Mouse (Mus musculus): Measurements from ENCODE around the gene Ssxa1. TPM values are rescaled to one million over a fixed set of nuclear protein-coding genes. Genes with fewer than 3 reads are reported as not detected.
"Not testable (repeated sequence)": the region's sequence is repeated elsewhere in the genome, so short reads cannot be mapped to it uniquely, and the experiment has no call there.

The Ssxa1 gene
- total RNA-seq (2021): not detected
- long read RNA-seq: 0 reads

DNA sequence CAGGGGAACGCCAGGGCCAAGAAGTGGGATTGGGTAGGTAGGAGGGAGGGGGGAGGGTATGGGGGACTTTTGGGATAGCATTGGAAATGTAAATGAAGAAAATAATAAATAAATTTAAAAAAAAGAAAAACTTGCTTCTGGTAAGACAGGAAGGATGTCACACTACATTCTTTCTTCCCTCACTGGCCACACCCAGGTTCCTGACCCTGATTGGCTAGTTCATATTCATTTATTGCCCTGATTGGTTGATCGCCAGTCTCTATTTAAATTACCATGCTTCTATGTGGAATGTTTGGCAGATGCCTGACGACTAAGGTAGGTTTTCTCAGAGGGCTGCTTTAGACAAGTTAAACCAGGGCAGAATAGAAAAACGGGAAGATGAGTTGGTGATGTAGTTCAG lies at the start of gene Ssxa1:
Gene Ssxa1, plus strand, starts transcription at position 301 of the 400 bp plus-strand sequence.
- no peak for DNase-seq (ENCODE audit: low spot score in 2 of 2)

DNA sequence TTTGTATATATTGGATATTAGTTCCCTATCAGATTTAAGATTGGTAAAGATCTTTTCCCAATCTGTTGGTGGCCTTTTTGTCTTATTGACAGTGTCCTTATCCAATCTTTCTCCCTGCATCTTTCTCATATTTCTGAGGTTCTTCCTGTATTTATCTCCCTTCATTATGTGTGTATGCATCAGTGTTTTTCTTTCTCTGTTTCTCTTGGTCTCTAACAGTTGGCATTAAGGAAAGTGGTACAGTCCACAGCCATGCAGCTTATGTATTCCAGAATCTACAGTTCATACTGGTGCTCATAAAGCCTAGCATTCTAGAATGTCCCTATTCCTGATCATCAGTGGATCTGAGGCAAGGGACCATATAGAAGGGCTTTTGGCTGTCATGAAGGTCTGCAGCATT lies 47.5 kb upstream of the Ssxa1 start, which contains the start of gene Spaca5:
Gene Spaca5, plus strand, starts transcription at position 301 of the 400 bp plus-strand sequence.
- DNase-seq (ENCODE audit: low spot score in 2 of 2): no peak

DNA sequence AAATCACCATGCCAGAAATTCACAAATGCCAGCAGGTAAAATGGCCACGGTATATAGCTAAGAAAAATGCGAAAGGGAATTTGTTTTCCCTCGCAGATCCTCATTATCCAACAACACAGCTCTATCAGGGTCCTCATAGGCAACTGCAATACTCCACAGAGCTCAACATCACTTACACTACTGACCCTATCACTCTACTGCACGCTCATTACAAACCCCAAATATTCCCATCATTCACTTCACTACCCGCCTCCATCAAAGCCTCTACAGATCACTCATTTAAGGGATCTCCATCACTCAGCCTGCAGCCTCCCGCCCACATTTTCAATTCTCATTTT lies 27.0 kb upstream of the Ssxa1 start:
- no peak for DNase-seq (ENCODE audit: low spot score in 2 of 2)

DNA sequence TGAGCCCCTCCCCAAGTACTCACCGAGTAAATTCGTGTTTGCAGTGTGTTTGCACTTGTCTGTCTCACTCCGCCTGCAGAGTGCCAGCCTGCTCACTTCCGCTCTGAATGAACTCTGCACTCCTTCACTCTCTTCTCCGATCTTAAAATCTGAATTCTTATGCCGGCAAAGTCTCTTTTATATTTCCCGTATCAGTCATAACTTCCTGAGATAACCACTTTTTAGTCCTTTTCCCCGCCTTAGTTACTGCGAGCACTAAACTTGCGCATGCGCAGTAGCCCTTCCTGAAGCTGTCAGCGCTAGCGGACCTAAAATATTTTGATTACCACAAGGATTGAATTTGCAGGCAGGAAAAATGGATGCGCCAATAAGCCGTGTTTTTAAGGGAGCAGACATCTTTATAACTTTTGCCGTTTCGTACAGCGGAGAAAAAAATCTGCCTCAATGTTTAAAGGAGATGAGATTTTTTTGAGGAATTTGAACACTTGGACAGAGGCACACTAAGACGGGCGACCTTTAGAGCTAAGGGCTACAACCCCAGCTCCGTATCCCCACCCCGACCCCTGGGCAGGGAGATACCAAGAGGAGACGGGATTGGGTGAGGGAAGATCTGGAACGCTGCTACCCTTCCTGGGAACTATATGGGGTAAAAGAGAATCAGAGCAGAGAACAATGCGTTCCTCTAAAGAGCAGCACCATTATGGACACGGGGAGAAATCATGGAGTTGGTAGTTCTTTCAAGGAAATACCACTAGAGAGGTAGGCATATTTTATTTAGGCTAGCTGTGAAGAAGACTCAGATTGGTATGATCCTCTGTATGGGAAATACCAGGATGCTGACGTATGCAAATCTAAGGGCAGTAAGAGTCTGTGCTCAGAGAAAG lies 26.4 kb upstream of the Ssxa1 start, which contains the start of gene Zfp300:
Gene Zfp300, minus strand, starts transcription at position 545 of the 884 bp plus-strand sequence.
- peak; percentile 54 to 66 for DNase-seq (ENCODE audit: low spot score in 2 of 2)

DNA sequence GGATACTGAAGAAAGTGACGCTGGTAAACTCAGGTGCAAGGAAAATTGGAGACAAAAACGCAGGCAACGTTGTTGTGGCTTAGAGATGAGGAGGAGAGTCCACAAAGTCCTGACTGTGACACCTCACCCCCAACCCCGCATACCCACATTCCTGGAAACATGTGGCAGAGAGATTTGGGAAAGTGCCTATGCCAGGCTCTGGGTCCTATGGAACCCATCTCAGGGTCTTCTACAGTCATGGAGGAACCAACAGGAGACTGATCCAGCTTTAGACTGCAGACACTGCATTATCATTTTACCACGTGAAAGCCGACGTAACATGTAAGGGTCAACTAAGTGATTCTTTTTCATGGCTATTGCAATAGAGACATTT lies 25.8 kb upstream of the Ssxa1 start:
- DNase-seq (ENCODE audit: low spot score in 2 of 2): no peak

DNA sequence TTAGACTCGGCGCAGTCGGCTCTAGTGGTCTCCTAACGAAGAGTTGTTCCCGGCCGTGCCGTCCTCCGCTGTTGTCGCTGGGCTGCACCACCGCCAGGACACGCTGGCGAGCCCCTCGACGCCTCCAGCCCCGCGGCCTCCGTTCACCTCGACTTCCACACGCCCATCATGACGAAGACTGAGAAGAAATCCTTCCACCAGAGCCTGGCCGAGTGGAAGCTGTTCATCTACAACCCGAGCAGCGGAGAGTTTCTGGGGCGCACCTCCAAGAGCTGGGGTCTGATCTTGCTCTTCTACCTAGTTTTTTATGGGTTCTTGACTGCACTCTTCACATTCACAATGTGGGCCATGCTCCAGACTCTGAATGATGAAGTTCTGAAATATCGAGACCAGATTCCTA lies 31.1 kb downstream of the Ssxa1 start:
- DNase-seq (ENCODE audit: low spot score in 2 of 2): not testable (repeated sequence)

Other genes with a start within 250 kb of the Ssxa1 start
- 1 to 10 TPM in 1 of 2 experiments, under 1 TPM in 1; 0.56 to 1.1 TPM for gene Timp1, start 245.7 kb upstream of the Ssxa1 start, total RNA-seq (2021)
- gene Syn1, start 194.8 kb upstream of the Ssxa1 start, total RNA-seq (2021): 100 to 1,000 TPM; 407 to 465 TPM
- gene Cfp, start 184.3 kb upstream of the Ssxa1 start, total RNA-seq (2021): 10 to 100 TPM; 11.5 to 12.0 TPM
- 10 to 100 TPM; 34.6 to 35.7 TPM for gene Elk1, start 165.2 kb upstream of the Ssxa1 start, total RNA-seq (2021)
- 10 to 100 TPM; 11.7 to 13.4 TPM for gene Uxt, start 153.8 kb upstream of the Ssxa1 start, total RNA-seq (2021)
- gene Zfp182, start 53.5 kb upstream of the Ssxa1 start, total RNA-seq (2021): 1 to 10 TPM; 8.3 to 9.3 TPM
- gene Spaca5, start 47.4 kb upstream of the Ssxa1 start, total RNA-seq (2021): not detected
- 1 to 10 TPM; 4.0 to 4.4 TPM for gene Zfp300, start 26.3 kb upstream of the Ssxa1 start, total RNA-seq (2021)
- gene Gm21876, start 59.8 kb downstream of the Ssxa1 start, total RNA-seq (2021): not detected

All from layer of hippocampus, postnatal 10 days (tissue).